Mouse (Mus musculus): ENCODE measurements at regions not wholly inside any gene's neighbourhood (a gene's known extent, or its start where the extent isn't known, plus 50 kb on each side); places are given as distances from the start of the nearest gene placed in this dataset.

GRCm38 (mm10) chr4:98190318-98190717 lies 192.8 kb downstream of the Tm2d1 start:
- no peak for DNase-seq

GRCm38 (mm10) chr4:98189894-98190293 lies 193.2 kb downstream of the Tm2d1 start:
- DNase-seq, result no peak

GRCm38 (mm10) chr4:98188944-98189343 lies 194.2 kb downstream of the Tm2d1 start:
- no peak for DNase-seq

- no peak for DNase-seq
These were observed 196.1 kb downstream of the Tm2d1 start for GRCm38 (mm10) chr4:98187038-98187437.

- DNase-seq, result no peak
These were observed 201.1 kb downstream of the Tm2d1 start for GRCm38 (mm10) chr4:98182053-98182355.

GRCm38 (mm10) chr4:98181185-98182052 lies 201.7 kb downstream of the Tm2d1 start:
- DNase-seq, result no peak

GRCm38 (mm10) chr4:98180336-98180735 lies 202.8 kb downstream of the Tm2d1 start:
- DNase-seq, result no peak

Measured in right cerebral cortex, postnatal 25 days (tissue).